Mouse (Mus musculus) lung, postnatal 0 days (tissue): Measurements from ENCODE around the gene Cplane1.

ENCODE experiments used
- CTCF ChIP-seq: IDR thresholded peaks from 2 replicates; pipeline ENCODE4 v1.5.1; 2016; ENCODE audit warnings: antibody characterized with exemption, mild to moderate bottlenecking
- EP300 ChIP-seq: IDR thresholded peaks from 2 replicates; pipeline ENCODE4 v1.6.1; 2016; ENCODE audit warnings: antibody characterized with exemption, mild to moderate bottlenecking, control low read depth

DNA sequence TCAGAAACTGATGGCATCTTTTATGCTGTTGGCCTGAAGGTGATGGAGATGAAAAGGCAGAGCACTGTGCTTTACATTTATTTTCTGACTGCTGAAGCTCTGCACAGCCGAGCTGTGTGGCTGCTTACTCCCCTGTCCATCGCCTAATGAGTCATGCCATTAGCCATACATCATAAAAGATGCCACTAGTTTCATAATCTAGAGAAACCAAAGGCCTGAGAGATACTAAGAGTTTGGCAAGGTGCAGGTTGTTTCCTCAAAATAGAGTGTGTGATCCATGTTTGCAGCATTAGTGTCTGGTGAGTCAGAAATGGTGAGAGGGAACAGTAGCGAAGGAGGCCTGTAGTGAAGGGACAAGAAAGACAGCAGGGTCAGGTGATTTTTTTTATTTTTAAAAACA, 20.7 kb downstream of the Cplane1 start:
- TF ChIP-seq CTCF (no peak), EP300 (no peak)
